Mouse (Mus musculus): Measurements from ENCODE around the gene Prl7a2. TPM values are rescaled to one million over a fixed set of nuclear protein-coding genes. Genes with fewer than 3 reads are reported as not detected.

Gene Prl7a2
- not detected for total RNA-seq (2021)
- long read RNA-seq, experiment 1 = 0 reads
- long read RNA-seq, experiment 2 = 0 reads

- no peak within 1 kb of the TSS for H3K27ac ChIP-seq
- no peak within 1 kb of the TSS for H3K4me3 ChIP-seq
- TF ChIP-seq CTCF (conservative IDR thresholded peaks at IDR 0.05) = no peak
- DNase-seq (ENCODE audit: low spot score in 2 of 2) = no peak
These were observed at the start of gene Prl7a2 for GRCm38 (mm10) chr13:27667936-27668335. Gene Prl7a2, minus strand, starts transcription at chr13:27668036.

DNA sequence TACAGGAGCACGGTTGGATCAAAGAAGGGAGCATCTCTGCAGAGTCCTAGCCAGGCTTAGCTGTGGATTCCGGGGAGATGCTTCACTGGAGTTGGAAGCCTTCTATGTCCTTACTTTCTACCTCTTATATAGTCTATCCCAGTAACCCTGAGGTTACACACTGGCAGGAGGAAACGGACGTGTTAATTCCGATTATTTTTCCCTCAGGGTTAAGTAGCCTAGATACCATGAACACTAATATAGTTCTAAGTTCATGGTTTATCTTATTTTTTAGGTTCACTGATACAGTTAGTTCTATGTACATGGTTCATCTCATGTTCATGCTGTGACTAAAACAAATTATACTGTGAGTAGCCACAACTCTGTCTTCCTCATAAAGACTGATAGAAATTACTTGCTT lies 48.8 kb upstream of the Prl7a2 start, which contains the start of gene Prl7d1:
Gene Prl7d1, minus strand, starts transcription at position 101 of the 400 bp plus-strand sequence.
- DNase-seq (ENCODE audit: low spot score in 2 of 2) = no peak
- TF ChIP-seq CTCF (conservative IDR thresholded peaks at IDR 0.05) = no peak
- H3K27ac ChIP-seq = no peak within 1 kb of the TSS
- H3K4me3 ChIP-seq = no peak within 1 kb of the TSS

GRCm38 (mm10) chr13:27706521-27706920 lies 38.7 kb upstream of the Prl7a2 start:
- DNase-seq (ENCODE audit: low spot score in 2 of 2) = no peak
- TF ChIP-seq CTCF (conservative IDR thresholded peaks at IDR 0.05) = no peak
- Histone ChIP-seq H3K4me3 (no peak overlapping the region), H3K27ac (no peak overlapping the region)

DNA sequence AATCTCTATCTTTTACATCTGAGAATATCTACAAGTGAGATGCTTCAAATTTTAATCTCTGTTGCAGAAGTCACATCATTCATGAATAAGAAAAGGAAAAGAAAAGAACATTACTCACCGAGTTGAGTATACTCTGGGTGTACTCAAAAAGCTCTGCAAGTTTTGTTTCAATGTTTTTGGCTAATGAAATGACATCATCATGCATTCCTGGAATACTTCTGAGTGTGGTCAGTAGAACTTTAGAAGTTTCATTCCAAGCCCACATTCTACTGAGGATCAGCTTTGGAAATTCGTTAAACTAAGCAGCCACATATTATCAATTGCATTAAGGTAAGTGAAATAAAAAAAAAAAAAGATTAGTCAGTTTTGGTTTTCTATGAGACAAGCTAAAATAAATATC lies 7.1 kb downstream of the Prl7a2 start:
- DNase-seq (ENCODE audit: low spot score in 2 of 2) = no peak
- Histone ChIP-seq H3K27ac (no peak overlapping the region), H3K4me3 (no peak overlapping the region)
- no peak for TF ChIP-seq CTCF (conservative IDR thresholded peaks at IDR 0.05)

GRCm38 (mm10) chr13:27642393-27642792 lies 25.4 kb downstream of the Prl7a2 start, which contains the start of gene Prl7a1:
Gene Prl7a1, minus strand, starts transcription at chr13:27642493.
- DNase-seq (ENCODE audit: low spot score in 2 of 2) = no peak
- no peak for TF ChIP-seq CTCF (conservative IDR thresholded peaks at IDR 0.05)
- no peak within 1 kb of the TSS for H3K27ac ChIP-seq
- H3K4me3 ChIP-seq = no peak within 1 kb of the TSS

DNA sequence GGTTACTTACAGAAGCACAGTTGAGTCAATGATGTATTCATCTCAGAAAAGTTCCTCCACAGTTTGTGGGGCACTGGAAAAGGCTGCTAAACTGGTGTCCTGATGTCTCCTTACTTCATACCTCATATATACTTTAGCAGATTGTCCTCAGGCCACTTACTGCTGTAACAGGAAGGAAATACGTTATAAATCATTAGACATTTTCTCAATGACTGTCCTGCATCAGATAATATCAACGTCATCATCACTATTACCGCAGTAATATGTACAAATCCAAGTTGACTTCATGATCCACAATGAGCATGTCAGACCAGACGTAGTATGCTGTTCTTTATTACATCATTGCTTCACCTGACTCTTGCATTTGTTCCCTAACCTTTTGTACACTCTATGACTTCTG lies 57.4 kb downstream of the Prl7a2 start, which contains the start of gene Prl7b1:
Gene Prl7b1, minus strand, starts transcription at position 101 of the 400 bp plus-strand sequence.
- no peak within 1 kb of the TSS for H3K4me3 ChIP-seq
- no peak for DNase-seq (ENCODE audit: low spot score in 2 of 2)
- H3K27ac ChIP-seq = no peak within 1 kb of the TSS
- TF ChIP-seq CTCF (conservative IDR thresholded peaks at IDR 0.05) = no peak

Other genes starting within 250 kb of the Prl7a2 start
- not detected for gene Prl8a6, start 229.3 kb downstream of the Prl7a2 start, total RNA-seq (2021)
- gene Prl8a8, start 154.8 kb downstream of the Prl7a2 start, total RNA-seq (2021) = not detected
- gene Prl8a9, start 103.4 kb downstream of the Prl7a2 start, total RNA-seq (2021) = not detected
- gene Prl8a1, start 85.9 kb downstream of the Prl7a2 start, total RNA-seq (2021) = not detected
- not detected for gene Prl7b1, start 57.5 kb downstream of the Prl7a2 start, total RNA-seq (2021)
- gene Prl7a1, start 25.5 kb downstream of the Prl7a2 start, total RNA-seq (2021) = not detected
- not detected for gene Prl7d1, start 48.7 kb upstream of the Prl7a2 start, total RNA-seq (2021)
- not detected for gene Prl7c1, start 112.8 kb upstream of the Prl7a2 start, total RNA-seq (2021)
- gene Prl2a1, start 133.6 kb upstream of the Prl7a2 start, total RNA-seq (2021) = not detected
- gene Prl2c1, start 181.3 kb upstream of the Prl7a2 start, total RNA-seq (2021) = not detected

All from layer of hippocampus, adult 2 months (tissue).